Mouse (Mus musculus) erythroblast, embryonic 14.5 days (primary cell): Measurements from ENCODE around the gene Syt14. TPM values are rescaled to one million over a fixed set of nuclear protein-coding genes. Genes with fewer than 3 reads are reported as not detected.

Experiments
- H3K27me3 ChIP-seq: 2 replicates; pipeline ENCODE4 v1.6.1; 2012; ENCODE audit warnings: inconsistent platforms; ENCODE audit not compliant: control insufficient read depth
- H3K36me3 ChIP-seq: 2 replicates; pipeline ENCODE4 v1.6.1; 2012; ENCODE audit warnings: mild to moderate bottlenecking, inconsistent platforms; ENCODE audit not compliant: control insufficient read depth
- H3K4me1 ChIP-seq: 2 replicates; pipeline ENCODE4 v1.6.1; 2012; ENCODE audit warnings: inconsistent platforms; ENCODE audit not compliant: control insufficient read depth
- H3K4me3 ChIP-seq: replicated peaks from 2 replicates; pipeline ENCODE3; 2012; ENCODE audit warnings: moderate library complexity, mild to moderate bottlenecking, inconsistent platforms
- H3K9me3 ChIP-seq: 2 replicates; pipeline ENCODE4 v1.6.1; 2012; ENCODE audit warnings: low read length, inconsistent platforms, mixed read lengths; ENCODE audit not compliant: control insufficient read depth
- GATA1 ChIP-seq: IDR thresholded peaks from 2 replicates; pipeline ENCODE4 v1.6.1; 2012; ENCODE audit warnings: low read length, inconsistent platforms, mixed read lengths
- TAL1 ChIP-seq: IDR thresholded peaks from 3 replicates; pipeline ENCODE4 v1.6.1; 2012; ENCODE audit warnings: low read length, inconsistent platforms, mixed read lengths
- polyA plus RNA-seq: library from polyadenylated mRNA; stranded (reverse); fragments of >175 nt; gene quantifications from 2 replicates; pipeline ENCODE4 v1.2.3, GENCODE M21; 2012

Gene Syt14
- polyA plus RNA-seq: 0.41 and 0.53 TPM in 2 replicates

DNA sequence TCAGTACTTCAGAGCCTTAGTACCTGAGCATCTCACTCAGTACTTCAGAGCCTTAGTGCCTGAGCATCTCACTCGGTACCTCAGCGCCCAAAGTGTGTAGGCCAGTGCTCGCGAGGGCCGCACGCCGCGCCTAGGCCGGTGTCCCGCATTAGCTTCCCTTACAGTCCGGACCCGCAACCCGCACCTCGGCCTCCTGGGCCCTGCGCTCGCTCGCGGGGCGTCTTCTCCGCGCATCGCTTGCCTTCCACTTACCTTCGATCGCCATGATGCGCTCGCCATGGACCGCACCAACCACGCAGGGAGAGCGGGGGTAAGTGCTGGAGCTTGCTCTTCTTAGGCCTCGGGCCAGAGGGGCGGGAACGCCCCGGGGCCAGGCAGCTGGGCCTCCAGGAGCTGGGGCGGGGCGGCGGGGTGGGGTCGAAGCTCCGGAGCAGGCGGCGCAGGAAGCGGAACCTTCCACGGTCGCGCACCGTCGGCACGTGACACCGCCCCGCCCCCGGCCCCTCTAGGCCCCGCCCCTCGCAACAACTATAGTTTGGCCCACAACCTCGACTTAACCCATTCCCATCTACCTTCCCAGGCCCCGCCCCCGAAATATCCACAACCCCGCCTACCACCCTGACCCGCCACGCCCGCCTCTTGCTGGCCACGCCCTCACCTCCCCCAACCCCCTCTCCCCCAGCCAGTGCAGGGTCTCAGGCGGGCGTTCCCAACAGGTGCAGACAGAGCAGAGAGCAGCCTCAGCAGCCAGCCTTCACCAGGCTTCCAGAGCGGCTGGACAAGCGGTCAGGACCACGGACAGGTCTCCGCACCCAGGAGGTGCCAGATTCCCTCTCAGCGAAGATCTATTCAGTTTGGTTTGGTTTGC is at the start of gene Syt14:
Gene Syt14, minus strand, starts transcription at position 405 of the 868 bp plus-strand sequence.
- no peak for TF ChIP-seq GATA1
- TF ChIP-seq TAL1: no peak
- peak within 1 kb of the TSS; percentile 80 for H3K4me3 ChIP-seq
- peaks cover 69% of the 10 kb centered on the region for H3K27me3 ChIP-seq
- H3K4me1 ChIP-seq: peaks cover 40% of the 10 kb centered on the region
- no peaks in the 10 kb centered on the region for H3K9me3 ChIP-seq
- peaks cover 16% of the 10 kb centered on the region for H3K36me3 ChIP-seq

- no peak overlapping the region for H3K4me3 ChIP-seq
- peaks cover 10% of the 10 kb centered on the region; the same call in 1 of the 2 replicates for H3K27me3 ChIP-seq
- no peaks in the 10 kb centered on the region for H3K36me3 ChIP-seq
- H3K4me1 ChIP-seq: no peaks in the 10 kb centered on the region
- peaks cover 3% of the 10 kb centered on the region for H3K9me3 ChIP-seq
- TF ChIP-seq TAL1: no peak
Observed at GRCm38 (mm10) chr1:193084016-193084415, 48.4 kb upstream of the Syt14 start.

GRCm38 (mm10) chr1:193083051-193083450 is 47.5 kb upstream of the Syt14 start:
- no peaks in the 10 kb centered on the region for H3K4me1 ChIP-seq
- H3K27me3 ChIP-seq: peaks cover 10% of the 10 kb centered on the region; the same call in 1 of the 2 replicates
- TF ChIP-seq GATA1 (no peak), TAL1 (no peak)
- H3K36me3 ChIP-seq: no peaks in the 10 kb centered on the region
- H3K9me3 ChIP-seq: peaks cover 3% of the 10 kb centered on the region
- H3K4me3 ChIP-seq: no peak overlapping the region

- Histone ChIP-seq H3K4me3 (no peak overlapping the region), H3K36me3 (no peaks in the 10 kb centered on the region), H3K9me3 (peaks cover 3% of the 10 kb centered on the region), H3K27me3 (peaks cover 10% of the 10 kb centered on the region; the same call in 1 of the 2 replicates), H3K4me1 (no peaks in the 10 kb centered on the region)
- TF ChIP-seq GATA1 (no peak), TAL1 (no peak)
Observed at GRCm38 (mm10) chr1:193082311-193082921, 46.8 kb upstream of the Syt14 start.

GRCm38 (mm10) chr1:193062618-193063017 is 27.0 kb upstream of the Syt14 start:
- Histone ChIP-seq H3K9me3 (no peaks in the 10 kb centered on the region), H3K4me3 (no peak overlapping the region), H3K27me3 (peaks cover 11% of the 10 kb centered on the region), H3K4me1 (no peaks in the 10 kb centered on the region), H3K36me3 (no peaks in the 10 kb centered on the region)
- TF ChIP-seq GATA1 (no peak), TAL1 (no peak)

GRCm38 (mm10) chr1:193060167-193060566 is 24.6 kb upstream of the Syt14 start:
- H3K4me1 ChIP-seq: no peaks in the 10 kb centered on the region; the same call in 1 of the 2 replicates
- no peaks in the 10 kb centered on the region for H3K36me3 ChIP-seq
- peaks cover 7% of the 10 kb centered on the region for H3K27me3 ChIP-seq
- no peak overlapping the region for H3K4me3 ChIP-seq
- no peak for TF ChIP-seq GATA1
- no peak for TF ChIP-seq TAL1
- H3K9me3 ChIP-seq: no peaks in the 10 kb centered on the region

- no peak overlapping the region for H3K4me3 ChIP-seq
- H3K36me3 ChIP-seq: no peaks in the 10 kb centered on the region
- no peaks in the 10 kb centered on the region; the same call in 1 of the 2 replicates for H3K4me1 ChIP-seq
- no peaks in the 10 kb centered on the region for H3K9me3 ChIP-seq
- H3K27me3 ChIP-seq: peaks cover 10% of the 10 kb centered on the region
- TF ChIP-seq GATA1: no peak
- TF ChIP-seq TAL1: no peak
Observed at GRCm38 (mm10) chr1:193059596-193059995, 24.0 kb upstream of the Syt14 start.

- Histone ChIP-seq H3K27me3 (peaks cover 19% of the 10 kb centered on the region), H3K36me3 (no peaks in the 10 kb centered on the region), H3K4me3 (no peak overlapping the region), H3K9me3 (no peaks in the 10 kb centered on the region), H3K4me1 (no peaks in the 10 kb centered on the region; the same call in 1 of the 2 replicates)
- no peak for TF ChIP-seq TAL1
- no peak for TF ChIP-seq GATA1
Observed at GRCm38 (mm10) chr1:193054401-193054800, 18.8 kb upstream of the Syt14 start.

- H3K4me3 ChIP-seq: no peak overlapping the region
- H3K27me3 ChIP-seq: peaks cover 19% of the 10 kb centered on the region
- no peaks in the 10 kb centered on the region for H3K9me3 ChIP-seq
- TF ChIP-seq TAL1 (no peak), GATA1 (no peak)
- H3K36me3 ChIP-seq: no peaks in the 10 kb centered on the region
- H3K4me1 ChIP-seq: no peaks in the 10 kb centered on the region; the same call in 1 of the 2 replicates
Observed at GRCm38 (mm10) chr1:193053065-193053464, 17.5 kb upstream of the Syt14 start.
